ENCODE assay signal across 21 mouse cellular contexts in the genomic region with DNA sequence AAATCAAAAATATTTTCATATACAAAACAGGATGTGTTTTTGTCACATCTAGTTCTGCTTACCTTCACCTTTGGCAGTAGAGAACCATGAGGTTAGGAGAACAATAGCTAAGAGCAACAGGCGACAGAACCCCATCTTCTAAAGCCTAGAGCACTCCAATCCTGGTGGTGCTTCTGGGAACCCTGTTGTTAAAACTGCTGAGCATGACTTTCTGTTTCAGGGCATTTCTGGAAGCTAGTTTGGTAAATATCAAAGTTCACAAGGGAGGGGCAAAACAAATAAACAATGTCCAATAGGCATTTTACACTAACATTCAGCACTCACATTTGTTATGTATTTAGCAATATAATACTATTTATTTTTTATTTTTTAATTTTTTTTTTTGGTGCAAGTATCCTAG. TPM values are rescaled to one million over a fixed set of nuclear protein-coding genes. Genes with fewer than 3 reads are reported as not detected.
"Had no signal": no experiment of that assay in that cellular context is flagged by ENCODE, and none has a peak within 500 bp of the region (broad histone marks: within the 10 kb centered on the region; RNA-seq: fewer than 3 reads in every experiment).

A gene (minus strand): TSS at position 249 of the 400 bp plus-strand sequence.

- DNase-seq: lung, adult 2 months; lung, postnatal 14 days; lung, postnatal 36 days; right cerebral cortex, postnatal 14 days; thymus, adult 2 months; thymus, postnatal 25 days; thymus, postnatal 4 days had no signal

- H3K27me3 ChIP-seq: lung, embryonic 15.5 days; megakaryocyte, embryonic 14.5 days; midbrain, embryonic 13.5 days; midbrain, embryonic 15.5 days; neural tube, embryonic 12.5 days; stomach, embryonic 15.5 days had no signal

- ATAC-seq: lung, postnatal 0 days; midbrain, embryonic 13.5 days; midbrain, embryonic 15.5 days had no signal

- H3K4me3 ChIP-seq: lung, embryonic 15.5 days; megakaryocyte, embryonic 14.5 days; midbrain, embryonic 13.5 days; midbrain, embryonic 15.5 days; neural tube, embryonic 12.5 days; stomach, embryonic 15.5 days had no signal

- H3K36me3 ChIP-seq: lung, embryonic 15.5 days; midbrain, embryonic 13.5 days; midbrain, embryonic 15.5 days; neural tube, embryonic 12.5 days; stomach, embryonic 15.5 days had no signal

- H3K4me2 ChIP-seq: lung, embryonic 15.5 days; midbrain, embryonic 11.5 days; midbrain, embryonic 13.5 days; midbrain, embryonic 15.5 days; neural tube, embryonic 12.5 days; stomach, embryonic 15.5 days had no signal

- H3K27ac ChIP-seq: lung, embryonic 15.5 days; macrophage; midbrain, embryonic 13.5 days; midbrain, embryonic 15.5 days; neural tube, embryonic 12.5 days; stomach, embryonic 15.5 days; stomach, postnatal 0 days had no signal

- H3K4me1 ChIP-seq: lung, embryonic 15.5 days; megakaryocyte, embryonic 14.5 days; midbrain, embryonic 13.5 days; midbrain, embryonic 15.5 days; neural tube, embryonic 12.5 days; stomach, embryonic 15.5 days had no signal

- H3K9ac ChIP-seq: lung, embryonic 15.5 days; midbrain, embryonic 13.5 days; midbrain, embryonic 15.5 days; neural tube, embryonic 12.5 days; stomach, embryonic 15.5 days had no signal

- H3K9me3 ChIP-seq: lung, embryonic 15.5 days; megakaryocyte, embryonic 14.5 days; midbrain, embryonic 13.5 days; midbrain, embryonic 15.5 days; neural tube, embryonic 12.5 days; stomach, embryonic 15.5 days had no signal

RNA-seq across cellular contexts. Expression of the gene that starts here (rescaled TPM):
- polyA plus RNA-seq: lung, adult 2 months; lung, embryonic 15.5 days; lung, postnatal 0 days; macrophage; midbrain, embryonic 11.5 days; midbrain, embryonic 13.5 days; midbrain, embryonic 15.5 days; midbrain, postnatal 0 days; neural tube, embryonic 12.5 days; neural tube, embryonic 14.5 days; spleen, adult 2 months; thymus, adult 2 months; urinary bladder, adult 2 months had no signal
